Mouse (Mus musculus) megakaryocyte, embryonic 14.5 days (primary cell): ENCODE measurements at regions not wholly inside any gene's neighbourhood (a gene's known extent, or its start where the extent isn't known, plus 50 kb on each side); places are given as distances from the start of the nearest gene placed in this dataset.

Experiments used
- FLI1 ChIP-seq: IDR thresholded peaks from 2 replicates; pipeline ENCODE4 v1.6.1; 2012; ENCODE audit warnings: low read length, inconsistent platforms, mixed read lengths
- GATA1 ChIP-seq: IDR thresholded peaks from 3 replicates; pipeline ENCODE4 v1.6.1; 2012; ENCODE audit warnings: mixed read lengths, low read length, inconsistent platforms, borderline replicate concordance

GRCm38 (mm10) chr13:44626806-44627205, 102.5 kb upstream of the Jarid2 start:
- TF ChIP-seq GATA1, result no peak
- no peak for TF ChIP-seq FLI1
